Mouse (Mus musculus) c-Kit-positive CD71-negative TER-119-negative erythroid progenitor cells, embryonic 14.5 days (primary cell): ENCODE results near the gene Gm826.

Source experiments
- DNase-seq: peaks from one replicate; pipeline ENCODE4 v3.0.0-alpha.2; 2013; ENCODE audit warnings: low read depth

Gene Gm826

DNA sequence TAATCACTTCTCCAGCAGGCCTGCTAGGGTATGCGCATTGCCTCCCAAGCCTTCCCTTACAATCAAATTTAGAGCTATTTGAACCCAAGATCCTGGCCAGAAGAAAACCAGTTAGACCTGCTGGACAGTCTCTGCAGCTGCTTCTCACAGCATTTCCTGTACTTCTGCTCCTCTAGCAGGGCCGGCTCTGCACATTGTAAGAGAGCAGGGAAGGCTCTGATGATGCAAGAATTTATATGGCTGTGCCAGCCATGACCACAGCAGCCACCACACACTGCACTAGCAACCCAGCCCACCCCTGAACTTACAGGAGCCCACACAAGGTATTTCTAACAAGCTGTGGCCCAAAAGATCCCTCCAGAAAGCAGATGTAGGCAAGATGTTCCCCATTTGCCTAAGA lies 19.6 kb upstream of the Gm826 start:
- no peak for DNase-seq

DNA sequence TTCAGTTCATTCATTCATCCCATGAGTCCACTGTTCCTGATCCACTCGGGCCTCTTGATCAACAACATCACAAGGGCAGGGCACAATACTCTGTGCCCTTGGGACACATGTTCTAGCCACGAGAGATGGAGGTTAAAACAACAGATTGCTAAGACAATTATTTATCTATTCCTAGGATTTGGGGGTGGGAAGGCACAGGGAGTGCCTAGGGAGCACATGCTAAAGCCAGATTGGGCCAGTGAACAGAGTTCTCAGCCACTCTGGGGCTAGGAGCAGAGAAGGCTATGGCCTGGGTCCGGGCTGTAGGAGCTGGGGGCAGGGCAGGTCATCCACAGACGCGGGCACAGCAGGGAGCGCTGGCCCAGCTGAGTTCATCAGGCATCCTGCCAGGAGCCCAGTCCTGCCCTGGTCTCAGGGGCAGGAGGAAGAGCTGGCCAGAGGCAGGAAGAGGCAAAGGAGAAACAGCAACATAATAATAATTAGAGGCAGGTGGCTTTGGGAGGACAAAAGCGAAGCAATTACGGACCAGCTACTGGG lies 17.1 kb upstream of the Gm826 start:
- no peak for DNase-seq

DNA sequence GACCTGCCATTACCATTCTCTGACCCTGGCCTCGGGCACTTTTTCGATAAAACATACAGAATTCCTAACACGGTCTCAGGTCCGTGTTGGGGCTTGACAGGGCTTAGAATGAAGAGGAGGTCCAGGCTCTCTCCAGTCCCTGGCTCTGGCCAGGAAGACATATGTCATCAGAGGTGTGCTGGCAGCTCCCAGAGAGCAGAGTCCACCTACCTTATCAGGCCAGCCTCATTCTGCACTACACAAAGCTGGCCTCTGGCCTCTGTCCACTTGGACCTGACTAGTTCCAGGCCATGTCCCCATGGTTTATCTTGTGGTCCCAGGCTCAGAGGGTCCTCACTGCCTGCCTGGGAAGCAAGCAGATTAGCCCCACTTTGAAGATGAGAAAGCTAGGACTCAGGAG lies 15.6 kb upstream of the Gm826 start:
- no peak for DNase-seq

DNA sequence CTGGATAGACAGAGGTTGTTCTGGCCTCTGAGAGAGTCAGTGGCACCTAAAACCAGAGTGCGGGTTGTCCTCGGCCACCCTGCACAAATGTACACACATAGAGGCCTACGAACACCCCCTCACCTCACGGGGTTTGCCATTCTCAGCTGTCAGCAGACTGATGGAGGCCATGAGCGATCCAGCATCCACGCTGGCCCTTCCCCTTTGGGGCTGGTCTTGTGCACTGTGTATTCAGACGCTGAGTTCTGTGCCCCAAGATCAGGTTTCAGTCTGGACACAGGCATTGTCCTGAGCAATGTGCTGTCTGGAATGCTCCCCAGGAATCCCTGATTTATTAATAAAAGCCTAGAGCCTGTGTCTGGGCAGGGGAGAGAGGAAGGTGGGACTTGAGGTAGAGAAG lies 14.8 kb upstream of the Gm826 start:
- no peak for DNase-seq

DNA sequence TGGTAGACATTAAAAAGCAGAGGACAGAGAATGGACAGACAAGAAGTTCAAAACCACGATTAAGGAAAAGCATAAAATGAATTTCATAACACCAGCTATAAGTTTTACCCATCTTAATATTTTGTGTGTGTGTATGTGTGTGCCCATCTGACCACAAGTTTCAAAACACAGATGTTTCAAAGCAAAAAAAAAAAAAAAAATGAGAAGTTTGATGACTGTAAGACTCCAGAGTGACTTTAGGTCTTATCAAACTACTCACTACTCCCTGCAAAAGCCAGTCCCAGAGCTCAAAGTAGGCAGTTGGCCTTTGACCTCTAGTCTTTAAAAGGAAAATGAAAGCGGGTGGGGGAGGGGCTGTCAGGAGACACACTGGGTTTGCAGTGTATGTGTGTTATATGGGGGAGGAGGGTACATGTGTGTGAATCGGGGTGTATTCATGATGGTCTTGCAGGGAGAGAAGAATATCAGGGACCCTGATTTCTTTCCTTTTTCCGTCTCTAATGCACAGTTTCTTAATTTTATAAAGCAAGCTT lies 14.2 kb upstream of the Gm826 start:
- DNase-seq: no peak

DNA sequence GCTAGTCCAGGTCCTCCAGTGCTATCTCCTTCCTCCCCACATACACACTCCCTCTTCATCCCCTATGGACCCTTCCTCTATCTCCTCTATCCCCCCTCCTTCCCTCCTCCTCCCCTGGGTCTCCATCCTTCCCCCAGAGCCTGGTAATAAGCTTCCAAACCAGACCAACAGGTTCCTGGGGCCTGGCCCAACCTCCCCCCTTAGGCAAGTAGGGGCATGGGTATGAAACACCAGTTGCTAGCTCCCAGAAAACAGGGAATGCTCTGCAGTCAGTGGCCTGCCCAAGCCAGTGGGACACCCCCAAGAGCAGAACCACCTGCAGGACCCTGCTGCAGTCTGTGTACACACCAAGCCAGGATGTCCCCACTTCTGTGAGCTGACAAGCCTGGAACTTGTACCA lies 11.7 kb upstream of the Gm826 start:
- DNase-seq: no peak

DNA sequence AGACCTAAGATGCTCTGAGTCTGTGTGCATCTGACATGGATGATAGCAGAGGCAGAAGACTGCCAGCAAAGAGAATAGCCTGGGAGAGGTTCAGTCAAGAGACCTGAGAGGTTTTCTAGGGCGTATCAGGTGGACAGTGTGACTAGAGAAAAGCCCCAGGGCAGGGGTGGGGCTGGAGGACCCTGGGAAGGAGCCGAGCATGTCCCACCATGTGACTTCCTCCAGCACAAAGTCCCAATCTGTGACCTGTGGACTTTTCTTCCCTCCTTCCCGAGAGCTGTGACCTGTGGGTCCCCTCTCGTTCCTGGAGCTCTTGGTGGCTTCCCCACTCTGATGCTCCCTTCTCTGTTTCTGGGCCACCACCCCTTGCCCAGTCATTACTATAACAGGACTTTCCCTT lies 6.2 kb upstream of the Gm826 start:
- DNase-seq: no peak

DNA sequence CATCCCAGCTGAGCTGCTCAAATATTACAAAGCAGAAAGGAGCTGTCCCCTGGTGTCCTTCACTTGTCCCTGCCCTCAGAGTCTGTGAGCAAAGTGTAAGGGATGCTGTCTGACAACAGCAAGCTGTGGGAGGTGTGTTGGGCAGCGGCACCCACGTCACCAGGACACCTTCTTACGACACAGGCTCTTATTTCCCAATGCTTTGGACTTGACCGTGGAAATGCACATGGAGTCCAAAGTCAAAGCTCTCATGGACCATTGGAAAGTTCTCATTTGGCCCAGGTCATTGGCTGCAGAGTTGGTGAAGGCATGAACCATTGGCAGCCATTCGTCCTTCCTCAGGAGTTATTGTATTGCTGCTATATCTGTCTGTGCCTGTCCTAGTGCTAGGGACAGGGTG lies 5.6 kb upstream of the Gm826 start:
- no peak for DNase-seq

DNA sequence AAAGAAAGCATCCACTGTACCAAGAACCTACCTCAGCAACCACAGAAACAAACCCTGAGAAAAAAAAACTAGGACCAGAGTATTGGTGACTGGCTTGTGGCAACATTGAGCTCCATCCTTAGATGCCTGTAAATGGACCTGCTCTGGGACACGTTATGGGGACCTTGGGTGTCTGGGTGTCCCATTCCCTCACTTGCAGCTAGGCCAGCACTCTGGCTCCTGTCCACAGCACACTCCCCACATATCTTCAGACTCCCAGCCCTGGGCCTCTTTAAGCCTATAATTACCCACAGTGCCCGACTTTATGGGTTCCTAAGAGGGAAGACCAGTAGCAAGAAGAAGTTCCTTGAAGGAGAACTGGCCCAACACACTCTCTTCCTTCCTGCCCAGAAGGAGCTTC lies 2.1 kb upstream of the Gm826 start:
- no peak for DNase-seq

DNA sequence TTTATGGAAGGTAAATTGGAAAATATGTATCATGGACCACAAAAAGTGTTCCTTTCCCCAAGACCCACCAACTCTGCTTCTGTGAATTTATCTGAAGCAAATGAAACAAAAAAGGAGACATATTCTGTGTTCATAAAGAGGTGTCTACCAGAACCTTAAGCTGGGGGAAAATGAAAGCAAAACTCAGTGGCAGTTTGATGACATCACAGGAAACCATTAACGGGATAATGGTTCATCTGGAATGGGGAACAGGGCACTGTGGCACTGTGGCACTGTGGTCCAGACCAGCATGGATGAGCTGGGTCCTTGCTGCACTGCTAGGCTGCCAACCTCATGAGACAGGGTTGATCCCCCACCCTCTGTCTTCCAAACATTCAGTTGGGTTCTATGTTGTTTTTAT lies 1.1 kb upstream of the Gm826 start:
- no peak for DNase-seq

DNA sequence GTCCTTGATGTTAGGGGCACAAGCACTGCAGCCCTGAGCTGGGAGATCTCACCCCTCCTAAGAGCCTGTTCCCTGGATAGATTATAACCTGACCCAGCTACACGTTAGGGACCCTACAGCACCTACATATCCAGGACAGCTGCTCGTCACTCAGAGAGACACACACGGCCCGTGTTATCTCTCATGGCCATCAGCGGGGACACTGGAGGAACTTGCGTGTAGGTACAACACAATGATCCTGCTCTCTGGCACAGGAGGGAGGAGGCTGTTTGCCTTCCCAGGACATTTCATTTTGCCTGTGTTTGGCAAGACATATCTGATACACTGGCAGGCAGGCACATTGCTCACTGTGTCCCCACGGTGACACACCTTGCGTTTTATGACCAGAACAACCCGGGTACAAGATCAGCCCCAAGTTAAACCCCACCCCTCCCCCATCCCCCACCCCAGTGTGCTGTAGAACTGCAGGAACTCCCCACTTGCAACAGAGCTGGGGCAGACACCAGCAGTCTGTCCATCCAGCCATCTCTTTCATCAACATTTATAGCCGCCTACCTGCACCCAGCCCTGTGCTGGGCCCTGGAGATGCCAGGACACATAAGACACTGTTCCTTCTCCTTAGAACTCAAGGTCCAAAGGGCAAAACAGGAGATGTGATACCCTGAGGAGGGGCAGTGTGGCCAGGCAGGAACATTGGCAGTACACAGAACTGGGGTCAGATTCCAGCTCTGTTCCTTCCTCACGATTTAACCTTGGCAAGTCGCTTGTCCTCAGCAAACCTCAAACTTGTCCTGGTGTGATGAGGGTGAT lies 1.2 kb downstream of the Gm826 start:
- DNase-seq: no peak

DNA sequence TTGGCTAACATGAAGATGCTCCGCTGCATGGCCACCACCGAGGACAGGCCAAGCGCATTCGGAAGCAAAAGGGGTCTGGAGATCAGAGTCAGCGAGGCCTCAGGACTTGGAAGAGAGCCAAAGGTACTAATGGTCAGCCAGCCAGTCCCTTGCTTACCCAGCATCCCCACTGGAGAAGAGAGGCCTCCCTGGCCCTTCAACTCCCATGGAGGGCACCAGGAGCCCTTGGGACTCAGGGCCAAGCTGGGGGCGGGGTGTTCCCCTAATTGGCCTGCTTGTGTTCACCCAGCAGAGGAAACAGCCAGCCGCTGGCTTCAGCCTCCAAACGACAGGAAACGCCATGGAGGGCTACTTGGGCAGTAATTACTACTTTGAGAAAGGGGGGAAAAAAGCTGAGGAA lies 5.1 kb downstream of the Gm826 start:
- no peak for DNase-seq

DNA sequence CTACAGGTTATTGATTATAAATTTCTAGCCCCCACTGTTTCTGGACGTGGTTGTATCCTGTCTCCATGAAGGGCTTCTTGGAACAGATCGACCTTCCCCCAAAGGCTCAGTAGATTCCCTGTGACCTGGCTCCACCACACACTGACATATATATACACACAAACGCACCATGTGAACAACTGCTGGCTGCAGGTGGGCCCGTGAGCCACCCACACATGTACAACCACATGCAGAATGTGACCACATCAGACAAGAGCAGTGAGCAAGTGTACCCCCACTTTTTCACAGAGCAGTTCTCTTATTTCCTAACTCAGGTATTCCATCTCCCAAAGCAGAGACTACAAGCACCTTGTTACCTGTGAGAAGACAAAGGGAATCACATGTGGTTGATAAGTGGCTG lies 6.2 kb downstream of the Gm826 start:
- no peak for DNase-seq

DNA sequence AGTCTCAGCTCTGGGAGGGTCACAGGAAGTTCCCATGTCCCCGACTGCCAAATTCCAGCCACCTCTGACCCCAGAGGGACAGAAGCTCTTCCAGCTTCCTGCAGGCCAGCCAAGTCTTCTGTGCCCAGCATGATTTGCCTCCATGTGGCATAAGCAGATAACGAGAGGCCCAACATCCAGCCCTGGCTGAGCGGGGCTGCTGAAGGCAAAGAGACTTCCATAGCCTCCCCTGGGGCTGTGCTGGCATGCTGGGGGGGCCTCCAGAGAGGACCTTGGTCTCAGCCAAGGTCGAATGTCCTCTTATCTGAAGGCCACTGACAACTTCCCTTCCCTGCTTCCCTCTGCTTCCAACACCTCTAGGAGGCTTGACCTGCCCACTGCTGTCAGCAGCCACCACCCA lies 6.8 kb downstream of the Gm826 start:
- DNase-seq: no peak

DNA sequence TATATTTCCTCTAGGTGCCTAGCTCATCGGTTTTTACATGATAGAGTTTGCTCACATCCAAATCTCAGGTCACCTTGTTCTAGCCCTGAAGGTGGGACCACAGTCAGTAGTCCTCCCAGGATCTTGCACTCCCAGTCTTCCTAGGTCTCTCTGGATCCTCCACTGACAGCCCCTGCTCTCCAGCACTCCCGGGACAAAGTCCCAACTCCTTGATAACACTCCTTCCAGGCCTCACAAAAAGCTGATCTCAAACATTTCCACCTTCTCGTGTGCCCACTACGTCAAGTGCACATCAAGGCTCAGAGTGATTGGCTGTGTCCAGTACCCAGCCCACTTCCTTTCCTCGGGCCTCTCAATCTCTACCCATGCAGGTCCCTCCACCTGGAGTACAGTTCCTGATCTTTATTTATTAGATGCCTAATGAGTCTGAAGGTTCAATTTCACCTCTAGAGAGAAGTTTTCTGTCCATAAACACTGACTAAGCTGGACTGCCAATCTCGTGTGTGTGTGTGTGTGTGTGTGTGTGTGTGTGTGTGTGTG lies 8.8 kb downstream of the Gm826 start:
- no peak for DNase-seq

DNA sequence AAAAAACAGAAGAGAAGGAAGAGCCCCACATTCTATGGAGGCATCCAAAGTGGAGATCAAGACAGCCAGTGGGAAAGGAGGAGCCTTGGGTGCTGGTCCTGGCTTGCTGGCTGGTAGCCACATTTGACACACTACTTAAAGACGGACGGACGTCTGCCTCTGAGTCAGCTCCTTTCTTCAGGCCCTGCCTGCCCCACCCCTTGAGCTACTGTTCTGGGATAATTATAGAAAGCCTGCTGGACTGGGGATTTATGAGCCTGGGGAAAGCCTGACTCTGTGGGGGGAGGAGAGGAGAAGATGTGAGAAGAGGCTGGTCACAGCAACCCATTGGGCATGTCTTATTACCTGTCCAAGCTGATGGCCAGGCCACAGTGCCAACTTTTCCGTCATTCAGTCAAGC lies 12.1 kb downstream of the Gm826 start:
- no peak for DNase-seq

DNA sequence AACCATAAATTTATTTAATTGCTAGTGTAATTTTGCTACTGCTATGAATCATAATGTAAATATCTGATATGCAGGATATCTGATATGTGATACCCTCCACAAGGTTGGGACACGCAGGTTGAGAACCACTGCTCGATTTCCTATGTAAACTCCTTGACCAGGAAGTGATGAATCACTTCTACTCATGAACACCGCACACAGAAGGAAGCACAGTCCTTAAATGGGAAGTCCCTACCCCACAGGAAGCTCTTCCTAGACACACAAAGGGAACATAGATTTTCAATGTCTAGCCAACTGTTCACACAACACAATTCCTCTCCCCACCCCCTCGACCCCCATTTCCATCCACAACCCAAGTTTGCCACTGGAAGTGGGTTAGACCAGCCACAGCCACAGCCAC lies 15.7 kb downstream of the Gm826 start:
- no peak for DNase-seq

DNA sequence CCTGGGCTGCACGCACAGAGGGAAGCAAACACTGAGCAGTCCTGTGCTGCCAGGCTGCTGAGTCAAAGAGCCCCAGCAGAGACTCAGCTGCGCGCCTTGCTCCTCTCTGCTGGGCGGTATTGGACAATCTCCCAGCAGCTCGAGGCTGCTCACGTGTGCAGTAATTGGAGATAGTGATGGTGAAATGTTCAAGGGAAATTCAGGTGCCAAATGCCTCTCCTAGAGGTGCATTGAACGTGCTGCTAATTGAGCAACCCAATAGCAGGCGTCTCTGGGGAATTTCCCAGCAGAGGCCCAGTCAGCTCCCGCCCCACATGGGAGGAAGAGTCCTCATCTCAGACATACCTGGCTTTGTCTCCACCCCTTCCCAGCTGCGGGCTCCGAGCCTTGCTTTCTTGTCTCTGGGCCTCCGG lies 20.4 kb downstream of the Gm826 start:
- DNase-seq: no peak

DNA sequence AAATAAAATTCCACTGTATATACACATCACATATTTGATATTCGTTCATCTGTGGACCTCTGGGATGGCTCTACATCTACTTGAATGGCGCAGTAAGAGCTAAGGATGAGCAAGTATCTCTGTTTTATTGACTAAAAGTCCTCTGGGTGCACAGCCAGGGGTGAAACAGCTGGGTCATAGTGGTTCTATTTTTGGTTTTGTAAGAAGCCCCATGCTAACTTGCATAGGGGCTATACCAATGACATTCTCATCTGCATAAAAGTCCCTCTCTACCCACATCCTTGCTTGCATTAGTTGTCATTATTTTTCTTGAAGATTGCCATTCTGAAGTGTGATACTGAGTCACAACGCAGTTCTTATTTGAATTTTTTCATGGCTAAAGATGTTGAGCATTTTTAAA lies 28.9 kb downstream of the Gm826 start:
- DNase-seq: no peak

DNA sequence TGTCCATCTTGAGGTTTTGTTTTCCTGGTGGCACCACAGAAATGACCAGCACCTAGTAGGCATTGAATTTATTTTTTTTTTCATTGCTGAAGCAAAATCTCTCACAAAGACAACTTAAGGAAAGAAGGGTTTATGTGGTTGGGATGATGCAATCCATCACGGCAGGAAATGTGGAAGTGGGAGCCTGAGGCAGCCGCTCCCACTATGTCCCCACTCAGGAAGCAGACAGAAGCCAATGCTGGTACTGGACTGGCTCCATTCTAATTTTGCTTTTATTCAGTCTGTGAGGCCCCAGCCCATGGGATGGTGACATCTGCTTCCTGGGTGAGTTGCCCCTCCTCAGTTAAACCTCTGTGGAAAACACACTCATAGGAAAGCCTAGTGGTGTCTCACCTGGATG lies 30.0 kb downstream of the Gm826 start:
- no peak for DNase-seq

DNA sequence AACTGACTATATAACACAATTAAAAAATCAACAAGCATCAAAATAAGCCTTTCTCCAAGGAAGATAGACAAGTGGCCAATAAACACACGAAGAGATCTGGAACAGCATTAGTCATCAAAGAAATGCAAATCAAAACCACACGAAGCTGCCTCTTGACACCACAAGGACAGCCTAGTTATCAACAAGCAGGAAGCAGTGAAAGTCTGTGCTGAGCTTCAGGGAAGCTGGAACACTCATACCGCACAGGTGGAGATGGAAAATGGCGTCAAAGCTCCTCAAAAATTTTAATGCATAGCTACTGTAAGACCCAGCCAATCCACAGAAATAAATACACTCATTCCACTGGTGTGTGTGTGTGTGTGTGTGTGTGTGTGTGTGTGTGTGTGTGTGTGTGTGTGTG lies 31.9 kb downstream of the Gm826 start:
- no peak for DNase-seq

DNA sequence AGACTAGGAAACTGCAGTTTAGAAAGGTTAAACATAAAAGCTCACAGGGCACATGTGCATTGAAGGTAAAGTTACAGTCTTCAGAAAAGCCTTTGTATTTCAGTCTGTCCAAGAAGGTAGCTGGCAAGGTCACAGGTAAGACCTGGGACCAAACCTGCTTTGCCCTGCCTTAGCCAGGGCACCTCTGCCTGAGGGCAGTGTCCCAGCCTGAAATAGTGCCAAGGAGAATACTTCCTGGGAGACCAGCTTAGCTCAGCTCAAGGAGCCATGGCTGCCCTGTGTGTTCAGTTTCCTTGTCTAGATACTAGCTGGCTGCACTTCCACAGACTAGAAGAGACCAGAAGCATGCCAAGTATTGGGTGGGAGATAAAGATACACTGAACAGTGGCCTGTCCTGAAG lies 35.4 kb downstream of the Gm826 start:
- no peak for DNase-seq

DNA sequence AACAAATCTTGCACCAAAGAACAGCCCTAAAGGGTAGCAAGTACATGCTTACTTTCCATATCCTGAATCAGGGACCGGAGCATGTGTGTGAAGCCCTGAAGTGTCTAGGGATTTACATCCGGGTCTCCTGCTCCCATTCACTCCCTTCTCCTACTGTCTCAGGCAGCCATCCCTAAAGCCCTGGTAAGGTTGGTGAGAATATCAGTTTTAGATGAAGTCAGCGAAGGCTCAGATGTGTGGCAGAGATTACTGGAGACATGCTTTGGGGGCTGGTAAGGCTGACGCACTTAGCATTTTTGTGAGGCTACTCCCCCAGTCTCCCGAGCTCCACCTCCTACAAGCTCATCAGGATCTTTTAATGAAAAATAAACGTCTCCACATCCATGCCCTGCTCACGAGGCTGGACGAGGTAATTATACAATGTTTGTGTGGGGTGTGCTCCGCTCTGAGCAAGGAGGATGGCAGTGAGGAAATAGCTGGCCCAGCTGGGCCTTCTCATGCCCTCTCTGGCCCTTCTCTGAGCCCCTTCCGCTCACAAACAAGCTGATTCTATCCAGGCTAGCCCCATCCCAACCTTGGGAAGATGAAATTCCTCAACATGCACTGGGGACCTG lies 45.3 kb downstream of the Gm826 start:
- DNase-seq: no peak
